Mouse (Mus musculus) CH12.LX (cell line): ENCODE measurements around the gene Slc9b1. TPM values are rescaled to one million over a fixed set of nuclear protein-coding genes. Genes with fewer than 3 reads are reported as not detected.

Source experiments
- DNase-seq: peaks from one replicate; pipeline ENCODE4 v3.0.0-alpha.2; 2013; ENCODE audit errors: extremely low read depth
- H3K27ac ChIP-seq: 2 replicates; pipeline ENCODE4 v1.5.1; 2012; ENCODE audit warnings: low read depth, mild to moderate bottlenecking, control low read depth, moderate library complexity; ENCODE audit not compliant: insufficient read depth
- H3K27me3 ChIP-seq: replicated peaks from 2 replicates; pipeline ENCODE3; 2012; ENCODE audit warnings: inconsistent platforms
- H3K36me3 ChIP-seq, 2 experiments: replicated peaks in 1 of 2; 2 replicates each; pipeline versions ENCODE3 to v1.6.1; 2012; ENCODE audit warnings: inconsistent platforms in 1 of 2, low read length in 1 of 2, mild to moderate bottlenecking in 1 of 2, mixed read lengths in 1 of 2, moderate library complexity in 1 of 2; ENCODE audit not compliant: control insufficient read depth in 1 of 2, insufficient read depth in 1 of 2
- H3K4me1 ChIP-seq, 2 experiments: 2 replicates each; pipeline ENCODE4 v1.6.1; 2012; ENCODE audit warnings: inconsistent platforms in 1 of 2, moderate library complexity in 1 of 2; ENCODE audit not compliant: insufficient read depth in 2 of 2, control insufficient read depth in 1 of 2
- H3K4me2 ChIP-seq: 2 replicates; pipeline ENCODE4 v1.6.1; 2012; ENCODE audit warnings: low read depth, mild to moderate bottlenecking, control low read depth; ENCODE audit not compliant: poor library complexity, insufficient read depth, severe bottlenecking
- H3K4me3 ChIP-seq, 3 experiments: fragments of 150-350 bp in 1 of 3; sonication (generic) in 1 of 3; replicated peaks in 1 of 3; 2 replicates each; pipeline versions ENCODE3 to v1.5.1; 2011 to 2012; ENCODE audit warnings: low read depth in 2 of 3, low read length in 2 of 3, mild to moderate bottlenecking in 2 of 3, moderate library complexity in 2 of 3, control low read depth in 1 of 3, improper control_type of control experiment in 1 of 3, inconsistent platforms in 1 of 3, mixed read lengths in 1 of 3; ENCODE audit not compliant: poor library complexity in 1 of 3
- H3K79me2 ChIP-seq: replicated peaks from 2 replicates; pipeline ENCODE4 v1.6.1; 2012; ENCODE audit warnings: mild to moderate bottlenecking, moderate library complexity; ENCODE audit not compliant: control insufficient read depth, poor library complexity, insufficient read depth, severe bottlenecking; ENCODE audit errors: extremely low read depth
- H3K9ac ChIP-seq: 2 replicates; pipeline ENCODE4 v1.6.1; 2012; ENCODE audit warnings: low read depth, mild to moderate bottlenecking, control low read depth, moderate library complexity; ENCODE audit not compliant: insufficient read depth
- H3K9me3 ChIP-seq: replicated peaks from 2 replicates; pipeline ENCODE3; 2012; ENCODE audit warnings: low read length, inconsistent platforms, mixed read lengths
- BHLHE40 ChIP-seq: IDR thresholded peaks from 2 replicates; pipeline ENCODE4 v1.6.1; 2011; ENCODE audit warnings: mild to moderate bottlenecking, low read depth, low read length, improper control_type of control experiment
- CHD1 ChIP-seq: IDR thresholded peaks from 2 replicates; pipeline ENCODE4 v1.6.1; 2012; ENCODE audit warnings: low read depth, low read length, improper control_type of control experiment, inconsistent platforms
- CHD2 ChIP-seq: IDR thresholded peaks from 2 replicates; pipeline ENCODE4 v1.6.1; 2011; ENCODE audit warnings: low read length, improper control_type of control experiment
- E2F4 ChIP-seq: IDR thresholded peaks from 2 replicates; pipeline ENCODE4 v1.6.1; 2011; ENCODE audit warnings: low read depth, low read length, improper control_type of control experiment; ENCODE audit not compliant: insufficient replicate concordance
- ELF1 ChIP-seq: IDR thresholded peaks from 2 replicates; pipeline ENCODE4 v1.6.1; 2014; ENCODE audit warnings: low read depth, mild to moderate bottlenecking, inconsistent platforms, low read length, improper control_type of control experiment
- ETS1 ChIP-seq: conservative IDR thresholded peaks from 2 replicates; pipeline ENCODE4 v1.6.1; 2012; ENCODE audit warnings: low read depth, mild to moderate bottlenecking, inconsistent platforms, low read length, improper control_type of control experiment, moderate library complexity
- HCFC1 ChIP-seq: IDR thresholded peaks from 2 replicates; pipeline ENCODE4 v1.6.1; 2012; ENCODE audit warnings: low read depth, mild to moderate bottlenecking, inconsistent platforms, low read length, improper control_type of control experiment
- IRF4 ChIP-seq: IDR thresholded peaks from 2 replicates; pipeline ENCODE4 v1.6.1; 2014; ENCODE audit warnings: low read depth, mild to moderate bottlenecking, inconsistent platforms, low read length, improper control_type of control experiment
- JUN ChIP-seq: IDR thresholded peaks from 2 replicates; pipeline ENCODE4 v1.6.1; 2011; ENCODE audit warnings: low read depth, mild to moderate bottlenecking, low read length, improper control_type of control experiment, moderate library complexity; ENCODE audit not compliant: insufficient read depth
- JUND ChIP-seq: conservative IDR thresholded peaks from 2 replicates; pipeline ENCODE4 v1.6.1; 2011; ENCODE audit warnings: low read depth, low read length, improper control_type of control experiment
- KAT2A ChIP-seq: IDR thresholded peaks from 2 replicates; pipeline ENCODE4 v1.6.1; 2012; ENCODE audit warnings: low read length, improper control_type of control experiment, inconsistent platforms; ENCODE audit not compliant: insufficient replicate concordance
- MAFK ChIP-seq: IDR thresholded peaks from 2 replicates; pipeline ENCODE4 v1.6.1; 2011; ENCODE audit warnings: low read length, improper control_type of control experiment; ENCODE audit not compliant: insufficient replicate concordance
- MAX ChIP-seq: IDR thresholded peaks from 2 replicates; pipeline ENCODE4 v1.6.1; 2011; ENCODE audit warnings: low read length, improper control_type of control experiment
- MAZ ChIP-seq: IDR thresholded peaks from 2 replicates; pipeline ENCODE4 v1.6.1; 2012; ENCODE audit warnings: low read depth, mild to moderate bottlenecking, inconsistent platforms, low read length, improper control_type of control experiment, moderate library complexity
- MYC ChIP-seq: IDR thresholded peaks from 2 replicates; pipeline ENCODE4 v1.6.1; 2011; ENCODE audit warnings: low read depth, mild to moderate bottlenecking, improper control_type of control experiment, low read length
- NELFE ChIP-seq: IDR thresholded peaks from 2 replicates; pipeline ENCODE4 v1.6.1; 2011; ENCODE audit warnings: low read depth, low read length, improper control_type of control experiment
- NRF1 ChIP-seq: IDR thresholded peaks from 2 replicates; pipeline ENCODE4 v1.6.1; 2014; ENCODE audit warnings: low read depth, mild to moderate bottlenecking, inconsistent platforms, low read length, improper control_type of control experiment, moderate library complexity
- POLR2A ChIP-seq: IDR thresholded peaks from 2 replicates; pipeline ENCODE4 v1.6.1; 2011; ENCODE audit warnings: low read depth, mild to moderate bottlenecking, improper control_type of control experiment, low read length
- POLR2AphosphoS2 ChIP-seq: IDR thresholded peaks from 2 replicates; pipeline ENCODE4 v1.6.1; 2011; ENCODE audit warnings: low read depth, low read length, improper control_type of control experiment
- RAD21 ChIP-seq: IDR thresholded peaks from 2 replicates; pipeline ENCODE4 v1.6.1; 2011; ENCODE audit warnings: low read depth, mild to moderate bottlenecking, low read length, improper control_type of control experiment, moderate library complexity
- RCOR1 ChIP-seq: conservative IDR thresholded peaks from 2 replicates; pipeline ENCODE4 v1.6.1; 2012; ENCODE audit warnings: low read depth, mild to moderate bottlenecking, inconsistent platforms, low read length, improper control_type of control experiment
- SIN3A ChIP-seq: IDR thresholded peaks from 2 replicates; pipeline ENCODE4 v1.6.1; 2012; ENCODE audit warnings: low read length, improper control_type of control experiment, inconsistent platforms
- SMC3 ChIP-seq: IDR thresholded peaks from 2 replicates; pipeline ENCODE4 v1.6.1; 2011; ENCODE audit warnings: low read depth, low read length, improper control_type of control experiment
- TBP ChIP-seq: conservative IDR thresholded peaks from 2 replicates; pipeline ENCODE4 v1.6.1; 2011; ENCODE audit warnings: low read depth, low read length, improper control_type of control experiment
- TCF12 ChIP-seq: IDR thresholded peaks from 2 replicates; pipeline ENCODE4 v1.6.1; 2014; ENCODE audit warnings: low read depth, mild to moderate bottlenecking, inconsistent platforms, low read length, improper control_type of control experiment
- UBTF ChIP-seq: IDR thresholded peaks from 2 replicates; pipeline ENCODE4 v1.6.1; 2012; ENCODE audit warnings: low read depth, mild to moderate bottlenecking, inconsistent platforms, low read length, improper control_type of control experiment, moderate library complexity
- USF1 ChIP-seq: IDR thresholded peaks from 2 replicates; pipeline ENCODE4 v1.6.1; 2014; ENCODE audit warnings: low read depth, mild to moderate bottlenecking, inconsistent platforms, low read length, improper control_type of control experiment
- USF2 ChIP-seq: conservative IDR thresholded peaks from 2 replicates; pipeline ENCODE4 v1.6.1; 2011; ENCODE audit warnings: low read depth, low read length, improper control_type of control experiment
- ZC3H11A ChIP-seq: IDR thresholded peaks from 2 replicates; pipeline ENCODE4 v1.6.1; 2012; ENCODE audit warnings: low read depth, mild to moderate bottlenecking, inconsistent platforms, low read length, improper control_type of control experiment
- ZMIZ1 ChIP-seq: IDR thresholded peaks from 2 replicates; pipeline ENCODE4 v1.6.1; 2012; ENCODE audit warnings: low read depth, mild to moderate bottlenecking, inconsistent platforms, low read length, improper control_type of control experiment
- ZNF384 ChIP-seq: IDR thresholded peaks from 2 replicates; pipeline ENCODE4 v1.6.1; 2012; ENCODE audit warnings: low read depth, low read length, improper control_type of control experiment, inconsistent platforms
- dilution Hi-C: fragments of 300-500 bp; cut with MboI; formaldehyde crosslinking; loops from 2 replicates; pipeline ENCODE4 v1.14.3; 2020; ENCODE audit warnings: low sequenced_read_pairs; ENCODE audit not compliant: extremely low pct_unique_long_range_greater_than_20kb, extremely low pct_ligation_motif_present
- in situ Hi-C: fragments of 300-500 bp; cut with MboI; formaldehyde crosslinking; loops from 3 replicates; pipeline ENCODE4 v1.14.3; 2019; ENCODE audit warnings: low sequenced_read_pairs, low pct_ligation_motif_present, low pct_unique_long_range_greater_than_20kb, mixed read lengths
- polyA plus RNA-seq: library from polyadenylated mRNA; unstranded; fragments of >175 nt; gene quantifications from 2 replicates; pipeline ENCODE4 v1.2.1, GENCODE M21; 2012; ENCODE audit warnings: low read depth; ENCODE audit not compliant: insufficient read length
- total RNA-seq, 2 experiments: library from RNA; depleted of rRNA; stranded (reverse); fragments of 300-350 nt in 1 of 2; fragments of >200 nt in 1 of 2; gene quantifications; 2 replicates each; pipeline ENCODE4 v1.2.3; 2012 to 2014

Gene Slc9b1
- total and polyA plus RNA-seq, 3 experiments = 1.9 to 3.1 (median 2.7) TPM

DNA sequence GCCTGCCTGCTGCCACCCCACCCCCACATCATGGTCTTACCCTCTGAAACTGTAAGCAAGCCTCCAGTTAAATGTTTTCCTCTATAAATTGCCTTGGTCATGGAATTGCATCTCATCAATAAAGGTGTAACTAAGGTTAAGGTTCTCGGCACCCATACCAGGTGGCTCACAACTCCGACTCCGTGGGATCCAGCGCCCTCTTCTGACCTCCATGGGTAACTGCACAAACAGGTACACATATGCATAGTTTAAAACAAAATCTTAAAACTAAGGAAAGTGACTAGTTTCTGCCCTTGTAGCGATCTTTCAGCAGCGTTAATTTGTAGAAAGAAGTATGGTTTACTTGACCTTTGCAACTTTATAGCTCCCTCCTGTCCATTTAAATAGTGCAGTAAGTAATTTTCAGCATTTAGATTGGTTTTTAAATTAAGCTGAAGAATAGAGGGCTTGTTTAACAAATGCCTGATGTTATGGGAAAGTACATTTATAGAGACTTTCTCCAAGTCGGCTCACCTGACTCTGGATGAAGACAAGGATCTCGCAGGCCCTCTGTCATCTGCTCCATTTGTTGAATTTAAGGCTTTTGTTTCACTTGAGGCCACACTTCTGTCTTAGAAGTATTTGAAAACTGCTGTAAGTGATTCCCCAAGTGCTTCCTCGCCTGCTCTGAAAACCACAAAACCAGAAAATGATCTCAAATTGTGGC is 32.0 kb upstream of the Slc9b1 start:
- H3K9me3 ChIP-seq = peaks cover 5% of the 10 kb centered on the region
- no peak overlapping the region for H3K27ac ChIP-seq
- peaks cover 0 to 4% of the 10 kb centered on the region in 2 experiments; a peak in 1 of 4 replicates for H3K4me1 ChIP-seq
- DNase-seq = no peak
- H3K4me3 ChIP-seq = no peak overlapping the region
- dilution Hi-C loops (no loop called here), in situ Hi-C loops (no loop called here)
- TF ChIP-seq NRF1 = no peak
- TF ChIP-seq CHD1 = no peak
- TF ChIP-seq POLR2A = no peak
- no peak for TF ChIP-seq POLR2AphosphoS2
- TF ChIP-seq ZMIZ1 = no peak
- no peak for TF ChIP-seq MAZ
- TF ChIP-seq JUN = no peak
- TF ChIP-seq MAFK = no peak
- no peak overlapping the region for H3K4me2 ChIP-seq
- no peaks in the 10 kb centered on the region for H3K79me2 ChIP-seq
- peaks cover 0 to 3% of the 10 kb centered on the region in 2 experiments for H3K36me3 ChIP-seq
- no peak overlapping the region for H3K9ac ChIP-seq
- H3K27me3 ChIP-seq = no peaks in the 10 kb centered on the region

GRCm38 (mm10) chr3:135318331-135318730 is 29.5 kb upstream of the Slc9b1 start:
- Histone ChIP-seq H3K9ac (no peak overlapping the region), H3K4me3 (no peak overlapping the region), H3K4me2 (peak overlapping the region; percentile 62; the same call in 1 of the 2 replicates), H3K79me2 (no peaks in the 10 kb centered on the region), H3K27me3 (no peaks in the 10 kb centered on the region), H3K9me3 (peaks cover 5% of the 10 kb centered on the region), H3K36me3 (peaks cover 0 to 3% of the 10 kb centered on the region in 2 experiments), H3K27ac (no peak overlapping the region), H3K4me1 (peaks cover 0 to 4% of the 10 kb centered on the region in 2 experiments; a peak in 1 of 4 replicates)
- in situ Hi-C loops (no loop called here), dilution Hi-C loops (no loop called here)
- DNase-seq = no peak
- 0 out of 2 replicates have a peak, but pooled peaks have one; percentile 10 for TF ChIP-seq BHLHE40
- no peak for TF ChIP-seq MAFK
- no peak for TF ChIP-seq ZC3H11A
- peak; percentile 35; the same call in 1 of the 2 replicates for TF ChIP-seq JUND
- no peak for TF ChIP-seq CHD2
- no peak for TF ChIP-seq MAX
- no peak for TF ChIP-seq HCFC1
- TF ChIP-seq USF2 = no peak
- TF ChIP-seq POLR2AphosphoS2 = no peak
- TF ChIP-seq MAZ = no peak
- TF ChIP-seq ZNF384 = no peak
- no peak for TF ChIP-seq USF1
- no peak for TF ChIP-seq SMC3
- no peak for TF ChIP-seq NELFE
- peak; percentile 48; the same call in 1 of the 2 replicates for TF ChIP-seq ETS1
- no peak for TF ChIP-seq E2F4
- no peak for TF ChIP-seq RCOR1
- TF ChIP-seq TBP = no peak
- TF ChIP-seq RAD21 = no peak
- TF ChIP-seq ELF1 = no peak
- no peak for TF ChIP-seq TCF12
- TF ChIP-seq POLR2A = no peak
- TF ChIP-seq KAT2A = no peak
- TF ChIP-seq ZMIZ1 = no peak
- TF ChIP-seq UBTF = no peak
- peak; percentile 66 for TF ChIP-seq IRF4
- TF ChIP-seq MYC = no peak
- no peak for TF ChIP-seq SIN3A
- no peak for TF ChIP-seq CHD1
- no peak for TF ChIP-seq NRF1
